Mouse (Mus musculus): ENCODE measurements around the gene Nek8. TPM values are rescaled to one million over a fixed set of nuclear protein-coding genes. Genes with fewer than 3 reads are reported as not detected.
A peak's percentile ranks its signal among the peaks of the same experiment; 100 is the strongest.

Gene Nek8
- polyA plus RNA-seq, 1 experiment from 2014 or later, result 16.7 TPM

DNA sequence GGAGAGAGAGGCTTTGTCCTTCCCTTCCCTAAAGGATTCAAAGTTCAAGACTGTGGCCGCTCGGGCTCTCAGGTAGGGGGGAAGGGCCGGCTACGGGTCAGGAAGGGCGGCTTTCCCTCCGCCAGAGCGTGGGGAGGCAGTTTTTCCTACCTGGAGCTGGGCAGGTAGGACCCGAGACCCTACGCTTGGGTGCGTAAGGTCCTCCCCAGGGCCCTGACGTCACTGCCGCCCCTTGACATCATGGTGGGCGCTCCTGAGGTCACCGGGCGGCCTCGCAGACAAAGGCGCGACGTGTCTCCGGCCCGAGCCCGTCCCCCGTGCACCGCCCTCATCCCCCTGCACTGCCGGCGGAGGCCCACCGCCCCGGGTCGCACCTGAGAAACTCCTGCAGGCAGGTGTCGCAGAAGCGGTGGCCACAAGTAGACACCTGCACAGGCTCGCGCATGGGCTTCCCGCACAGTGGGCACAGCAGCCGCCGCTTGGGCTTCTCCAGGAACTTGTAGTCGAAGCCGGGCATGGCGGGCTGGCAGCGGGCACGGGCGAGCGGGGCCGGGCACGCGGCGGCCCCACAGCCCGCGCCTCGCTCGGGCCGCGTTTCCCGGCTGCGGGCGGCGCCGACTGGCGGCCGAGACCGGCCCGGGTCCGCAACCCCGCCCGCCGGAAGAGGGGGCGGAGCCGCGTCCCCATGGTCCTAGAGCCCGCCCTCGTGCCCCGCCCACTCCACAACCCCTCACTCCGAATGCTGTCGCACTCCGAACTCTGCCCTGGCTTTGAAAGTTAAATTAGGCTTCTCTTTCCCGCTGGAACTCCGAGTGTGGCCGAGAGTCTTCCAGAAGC is 11.3 kb downstream of the Nek8 start, which contains the start of gene Traf4:
Gene Traf4 (minus strand): TSS at position 666 of the 837 bp plus-strand sequence.
- WGBS, result under 1% methylated on average over 75 of the region's 78 CpGs
- no peaks in the 10 kb centered on the region for H3K27me3 ChIP-seq (ENCODE audit: control insufficient read depth, insufficient read depth, low read length)
- peaks cover 33% of the 10 kb centered on the region for H3K4me1 ChIP-seq (ENCODE audit: control insufficient read depth, insufficient read depth, low read length)
- peak within 1 kb of the TSS; percentile 94 for H3K4me2 ChIP-seq (ENCODE audit: low read depth, low read length)
- ATAC-seq (ENCODE audit: insufficient read depth, low FRiP score), result peak; percentile 84
- H3K36me3 ChIP-seq (ENCODE audit: control insufficient read depth, insufficient read depth, low read length), result peaks cover 13% of the 10 kb centered on the region
- H3K27ac ChIP-seq (ENCODE audit: low read length), result peak within 1 kb of the TSS; percentile 99
- H3K9me3 ChIP-seq (replicated peaks; ENCODE audit: control insufficient read depth, low read length), result no peaks in the 10 kb centered on the region
- H3K9ac ChIP-seq (ENCODE audit: low read length), result peak within 1 kb of the TSS; percentile 98
- peak within 1 kb of the TSS; percentile 100 for H3K4me3 ChIP-seq (replicated peaks; ENCODE audit: low read length)

DNA sequence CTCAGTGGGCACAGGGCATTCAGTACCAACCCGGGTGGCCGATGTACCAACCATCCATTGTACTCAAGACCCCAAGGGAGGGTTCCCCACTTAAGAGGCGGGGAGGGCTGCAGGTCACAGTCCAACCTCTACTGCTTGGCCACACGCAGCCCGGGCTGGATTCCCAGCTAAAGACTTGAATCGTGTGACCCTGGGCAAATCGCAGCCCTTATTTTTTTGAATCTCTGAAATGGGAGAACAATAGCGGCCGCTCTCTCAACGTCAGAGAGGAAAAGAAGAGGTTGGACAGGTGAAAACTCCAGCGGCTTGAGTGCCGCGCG is 11.9 kb downstream of the Nek8 start:
- Histone ChIP-seq H3K27ac (ENCODE audit: low read length) (peak overlapping the region; percentile 99), H3K36me3 (ENCODE audit: control insufficient read depth, insufficient read depth, low read length) (peaks cover 17% of the 10 kb centered on the region), H3K9ac (ENCODE audit: low read length) (peak overlapping the region; percentile 98), H3K4me1 (ENCODE audit: control insufficient read depth, insufficient read depth, low read length) (peaks cover 33% of the 10 kb centered on the region), H3K27me3 (ENCODE audit: control insufficient read depth, insufficient read depth, low read length) (no peaks in the 10 kb centered on the region), H3K9me3 (replicated peaks; ENCODE audit: control insufficient read depth, low read length) (no peaks in the 10 kb centered on the region), H3K4me2 (ENCODE audit: low read depth, low read length) (peak overlapping the region; percentile 94), H3K4me3 (replicated peaks; ENCODE audit: low read length) (peak overlapping the region; percentile 100)
- no peak for ATAC-seq (ENCODE audit: insufficient read depth, low FRiP score)
- under 1% methylated on average over 14 of the region's 14 CpGs for WGBS

DNA sequence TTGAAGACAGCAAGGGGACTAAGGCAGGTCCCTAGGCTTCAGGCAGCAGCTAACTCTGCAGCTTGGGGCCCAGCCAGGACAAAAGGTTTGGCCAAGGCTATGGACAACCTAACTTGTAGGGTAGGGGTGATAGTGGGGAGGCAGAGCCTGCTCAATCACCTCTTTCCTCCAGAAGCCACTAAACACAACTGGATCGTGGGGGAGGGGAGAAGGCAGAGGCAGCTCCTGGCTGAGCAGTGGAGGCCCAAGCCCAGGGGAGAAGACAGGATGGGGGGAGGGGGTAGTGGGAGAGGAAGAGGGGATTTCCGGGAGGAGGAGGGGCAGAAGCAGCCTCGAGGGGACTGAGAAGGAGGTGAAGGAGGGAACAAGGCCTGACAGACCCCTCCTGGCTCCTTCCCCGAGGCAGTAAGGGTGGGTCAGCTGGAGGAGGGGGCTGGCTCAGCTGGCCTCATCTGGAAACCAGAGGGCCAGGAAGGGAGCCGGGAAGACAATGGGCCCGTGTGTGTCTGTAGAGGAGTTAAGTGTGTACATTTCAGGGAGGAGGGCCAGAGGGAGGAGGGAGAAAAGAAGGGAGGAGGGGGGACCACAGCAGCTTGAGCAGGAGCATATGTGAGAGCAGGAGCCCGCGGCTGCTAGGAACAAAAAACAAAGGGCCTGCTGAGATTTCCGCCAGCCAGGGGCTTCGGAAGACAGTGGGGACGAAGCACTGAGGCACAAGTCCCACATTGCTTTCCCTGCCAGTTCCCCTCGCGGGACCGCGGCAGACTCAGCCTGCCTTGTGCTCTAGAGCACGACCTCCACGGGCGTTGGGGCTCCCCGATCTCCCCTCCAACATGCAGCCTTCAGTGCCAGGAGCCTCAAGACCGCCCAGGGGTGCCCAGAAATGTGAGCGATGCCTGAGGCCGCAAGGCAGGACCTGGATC is 12.5 kb downstream of the Nek8 start:
- Histone ChIP-seq H3K9ac (ENCODE audit: low read length) (peak overlapping the region; percentile 98), H3K27ac (ENCODE audit: low read length) (peak overlapping the region; percentile 99), H3K4me3 (replicated peaks; ENCODE audit: low read length) (peak overlapping the region; percentile 100), H3K4me1 (ENCODE audit: control insufficient read depth, insufficient read depth, low read length) (peaks cover 33% of the 10 kb centered on the region), H3K9me3 (replicated peaks; ENCODE audit: control insufficient read depth, low read length) (no peaks in the 10 kb centered on the region), H3K4me2 (ENCODE audit: low read depth, low read length) (peak overlapping the region; percentile 94), H3K27me3 (ENCODE audit: control insufficient read depth, insufficient read depth, low read length) (no peaks in the 10 kb centered on the region), H3K36me3 (ENCODE audit: control insufficient read depth, insufficient read depth, low read length) (peaks cover 17% of the 10 kb centered on the region)
- WGBS, result 0% methylated on average over 22 of the region's 22 CpGs
- peak; percentile 64 for ATAC-seq (ENCODE audit: insufficient read depth, low FRiP score)

DNA sequence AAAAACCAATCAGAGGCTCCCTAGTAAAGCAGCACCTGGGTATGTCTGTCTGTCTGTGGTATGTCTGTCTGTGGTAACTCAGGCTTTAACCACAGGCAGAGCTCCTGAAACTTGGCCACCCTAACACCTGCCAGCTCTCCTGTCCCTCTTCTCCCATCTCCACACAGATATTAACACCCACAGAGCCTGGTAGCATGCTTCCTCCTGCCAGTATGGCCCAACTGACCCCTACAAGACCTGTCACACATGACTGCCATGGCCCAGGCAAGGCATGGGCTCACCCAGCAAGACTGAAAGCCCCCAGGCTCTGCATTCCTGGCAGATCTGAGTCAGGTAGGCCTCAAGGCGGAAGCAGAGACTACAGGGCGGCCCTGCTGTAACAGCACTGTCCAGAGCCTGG is 13.4 kb downstream of the Nek8 start:
- no peak for ATAC-seq (ENCODE audit: insufficient read depth, low FRiP score)
- H3K4me2 ChIP-seq (ENCODE audit: low read depth, low read length), result peak overlapping the region; percentile 94

DNA sequence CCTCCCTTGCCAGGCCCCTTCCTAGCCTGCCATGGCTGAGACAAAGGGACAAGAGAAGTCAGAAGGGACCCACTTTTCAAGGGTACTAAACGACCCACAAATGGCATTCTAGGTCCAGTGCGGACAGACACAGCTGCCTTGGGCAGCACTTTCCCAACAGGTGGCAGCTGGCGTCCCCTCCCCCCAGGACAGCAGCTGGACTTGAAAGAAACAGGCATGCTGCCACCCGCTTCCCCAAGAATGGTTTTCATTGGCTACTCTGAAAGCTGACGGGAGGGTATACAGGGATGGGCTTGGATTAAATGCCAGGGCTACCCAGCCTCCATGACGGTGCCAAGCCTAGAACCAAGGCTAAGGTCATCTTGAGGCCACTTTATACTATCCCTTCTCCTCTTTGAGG is 14.0 kb downstream of the Nek8 start:
- Histone ChIP-seq H3K9ac (ENCODE audit: low read length) (peak overlapping the region; percentile 98), H3K27ac (ENCODE audit: low read length) (peak overlapping the region; percentile 99), H3K4me2 (ENCODE audit: low read depth, low read length) (peak overlapping the region; percentile 94), H3K9me3 (replicated peaks; ENCODE audit: control insufficient read depth, low read length) (no peaks in the 10 kb centered on the region), H3K27me3 (ENCODE audit: control insufficient read depth, insufficient read depth, low read length) (no peaks in the 10 kb centered on the region), H3K4me3 (replicated peaks; ENCODE audit: low read length) (peak overlapping the region; percentile 100; the same call in 1 of the 2 replicates), H3K36me3 (ENCODE audit: control insufficient read depth, insufficient read depth, low read length) (peaks cover 17% of the 10 kb centered on the region), H3K4me1 (ENCODE audit: control insufficient read depth, insufficient read depth, low read length) (peaks cover 30% of the 10 kb centered on the region)
- no peak for ATAC-seq (ENCODE audit: insufficient read depth, low FRiP score)
- 48% methylated on average over 6 of the region's 6 CpGs for WGBS

More for the DNA sequence above, 13.4 kb downstream of the Nek8 start:
- Histone ChIP-seq H3K27ac (ENCODE audit: low read length) (peak overlapping the region; percentile 99), H3K9ac (ENCODE audit: low read length) (peak overlapping the region; percentile 98), H3K4me3 (replicated peaks; ENCODE audit: low read length) (peak overlapping the region; percentile 100), H3K9me3 (replicated peaks; ENCODE audit: control insufficient read depth, low read length) (no peaks in the 10 kb centered on the region), H3K27me3 (ENCODE audit: control insufficient read depth, insufficient read depth, low read length) (no peaks in the 10 kb centered on the region), H3K36me3 (ENCODE audit: control insufficient read depth, insufficient read depth, low read length) (peaks cover 17% of the 10 kb centered on the region), H3K4me1 (ENCODE audit: control insufficient read depth, insufficient read depth, low read length) (peaks cover 30% of the 10 kb centered on the region)
- 67% methylated on average over 2 of the region's 2 CpGs for WGBS

DNA sequence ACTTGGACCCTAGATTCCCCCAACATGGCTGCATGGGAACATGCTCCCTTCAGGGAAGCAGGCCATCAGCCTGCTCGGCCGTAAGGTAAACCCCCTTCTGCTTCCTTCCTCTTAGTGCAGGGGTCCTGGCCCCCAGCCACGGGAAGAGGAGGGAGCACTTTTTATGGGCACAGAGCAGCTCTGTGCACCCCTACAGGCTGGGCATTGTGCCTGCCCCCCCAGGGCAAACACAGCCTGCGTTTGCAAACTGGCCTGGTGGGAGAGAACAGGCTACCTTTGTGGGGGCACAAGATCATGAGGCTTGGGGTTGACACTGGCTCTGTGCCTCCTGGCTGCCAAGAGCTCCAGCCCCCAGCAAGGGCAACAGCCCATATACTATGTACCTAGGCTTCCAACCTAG is 14.5 kb downstream of the Nek8 start:
- Histone ChIP-seq H3K9me3 (replicated peaks; ENCODE audit: control insufficient read depth, low read length) (no peaks in the 10 kb centered on the region), H3K4me1 (ENCODE audit: control insufficient read depth, insufficient read depth, low read length) (peaks cover 30% of the 10 kb centered on the region), H3K27me3 (ENCODE audit: control insufficient read depth, insufficient read depth, low read length) (no peaks in the 10 kb centered on the region), H3K9ac (ENCODE audit: low read length) (peak overlapping the region; percentile 98; the same call in 1 of the 2 replicates), H3K27ac (ENCODE audit: low read length) (peak overlapping the region; percentile 99), H3K4me3 (replicated peaks; ENCODE audit: low read length) (0 out of 2 replicates have a peak overlapping the region, but pooled peaks have one; percentile 100), H3K36me3 (ENCODE audit: control insufficient read depth, insufficient read depth, low read length) (peaks cover 17% of the 10 kb centered on the region), H3K4me2 (ENCODE audit: low read depth, low read length) (peak overlapping the region; percentile 94)
- WGBS, result 32% methylated on average over 4 of the region's 4 CpGs
- no peak for ATAC-seq (ENCODE audit: insufficient read depth, low FRiP score)

DNA sequence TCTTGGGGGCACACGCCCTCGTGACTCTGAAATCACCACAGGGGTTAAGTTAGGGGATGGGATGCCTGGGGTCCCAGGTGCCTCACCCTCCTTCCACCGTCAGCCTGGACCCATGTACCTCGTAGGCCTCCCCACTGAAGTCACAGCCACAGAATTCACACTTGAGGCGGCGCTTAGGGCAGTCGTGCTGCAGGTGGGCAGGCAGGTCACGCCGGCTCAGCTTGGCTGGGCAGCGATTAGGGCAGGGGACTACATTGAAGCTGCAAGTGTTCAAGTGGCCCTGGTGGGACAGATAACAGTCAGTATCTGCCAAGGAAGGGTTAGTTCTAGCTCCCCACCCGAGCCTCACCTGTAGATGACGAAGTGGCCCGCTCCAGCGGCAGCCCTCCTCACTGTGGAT is 15.3 kb downstream of the Nek8 start:
- Histone ChIP-seq H3K4me1 (ENCODE audit: control insufficient read depth, insufficient read depth, low read length) (peaks cover 28% of the 10 kb centered on the region), H3K27me3 (ENCODE audit: control insufficient read depth, insufficient read depth, low read length) (no peaks in the 10 kb centered on the region), H3K4me3 (replicated peaks; ENCODE audit: low read length) (no peak overlapping the region), H3K36me3 (ENCODE audit: control insufficient read depth, insufficient read depth, low read length) (peaks cover 17% of the 10 kb centered on the region), H3K27ac (ENCODE audit: low read length) (no peak overlapping the region), H3K9me3 (replicated peaks; ENCODE audit: control insufficient read depth, low read length) (no peaks in the 10 kb centered on the region), H3K4me2 (ENCODE audit: low read depth, low read length) (no peak overlapping the region), H3K9ac (ENCODE audit: low read length) (0 out of 2 replicates have a peak overlapping the region, but pooled peaks have one; percentile 26)
- 87% methylated on average over 14 of the region's 14 CpGs for WGBS
- no peak for ATAC-seq (ENCODE audit: insufficient read depth, low FRiP score)

DNA sequence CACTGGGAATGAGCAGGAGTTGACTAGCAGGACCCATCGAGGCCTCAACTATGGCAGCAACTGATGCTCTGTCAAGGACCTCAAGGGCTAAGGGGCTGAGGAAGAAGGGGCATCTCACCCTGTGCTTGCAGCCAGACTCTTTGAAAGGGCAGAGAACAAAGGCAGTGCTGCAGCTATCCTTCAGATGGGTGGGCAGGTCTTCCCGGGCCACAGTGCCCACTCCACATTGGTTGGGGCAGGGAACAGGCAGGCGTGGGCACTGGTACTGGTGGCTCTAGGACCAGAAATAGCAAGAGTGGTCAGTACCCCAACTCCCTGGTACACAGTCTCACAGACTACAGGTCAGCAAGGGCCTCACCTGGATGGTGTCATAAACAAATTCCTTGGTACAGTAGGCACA is 15.8 kb downstream of the Nek8 start:
- 87% methylated on average over 3 of the region's 3 CpGs for WGBS
- no peak for ATAC-seq (ENCODE audit: insufficient read depth, low FRiP score)
- peaks cover 17% of the 10 kb centered on the region for H3K36me3 ChIP-seq (ENCODE audit: control insufficient read depth, insufficient read depth, low read length)

More for the DNA sequence above, 15.8 kb downstream of the Nek8 start:
- Histone ChIP-seq H3K4me2 (ENCODE audit: low read depth, low read length) (no peak overlapping the region), H3K9me3 (replicated peaks; ENCODE audit: control insufficient read depth, low read length) (no peaks in the 10 kb centered on the region), H3K27me3 (ENCODE audit: control insufficient read depth, insufficient read depth, low read length) (no peaks in the 10 kb centered on the region), H3K4me3 (replicated peaks; ENCODE audit: low read length) (no peak overlapping the region), H3K4me1 (ENCODE audit: control insufficient read depth, insufficient read depth, low read length) (peaks cover 23% of the 10 kb centered on the region), H3K27ac (ENCODE audit: low read length) (no peak overlapping the region), H3K9ac (ENCODE audit: low read length) (0 out of 2 replicates have a peak overlapping the region, but pooled peaks have one; percentile 26)

All from stomach, embryonic 16.5 days (tissue).